Mouse (Mus musculus): ENCODE measurements around the gene Ctu2. TPM values are rescaled to one million over a fixed set of nuclear protein-coding genes. Genes with fewer than 3 reads are reported as not detected.

The Ctu2 gene
- polyA plus RNA-seq, 1 experiment from 2014 or later, result 78.3 TPM

DNA sequence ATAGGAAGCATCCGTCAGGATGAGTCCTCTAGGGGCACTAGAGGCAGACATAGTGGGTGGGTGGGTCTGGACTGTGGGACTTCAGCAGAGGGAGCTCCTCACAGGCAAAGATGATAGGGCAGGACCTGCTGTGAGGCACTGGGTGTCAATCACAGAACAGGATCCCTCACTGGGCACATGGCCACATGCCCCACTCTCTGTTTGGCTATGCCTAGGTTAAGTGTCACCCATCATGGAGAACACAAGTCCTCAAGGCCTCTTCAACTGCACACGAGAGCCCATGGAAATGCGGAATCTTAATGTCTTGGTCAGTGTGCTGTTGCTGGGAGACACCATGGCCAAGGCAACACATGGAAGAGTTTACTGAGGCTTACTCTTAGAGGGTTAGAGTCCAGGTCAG, 52.0 kb downstream of the Ctu2 start:
- WGBS, result 89% methylated on average over 3 of the region's 3 CpGs
- H3K4me1 ChIP-seq (replicated peaks), result peaks cover 25% of the 10 kb centered on the region
- no peaks in the 10 kb centered on the region for H3K9me3 ChIP-seq
- no peak for ATAC-seq (ENCODE audit: low FRiP score, low read depth)
- no peak overlapping the region for H3K4me2 ChIP-seq
- H3K27ac ChIP-seq (replicated peaks), result no peak overlapping the region
- H3K9ac ChIP-seq, result no peak overlapping the region
- H3K27me3 ChIP-seq, result no peaks in the 10 kb centered on the region
- H3K4me3 ChIP-seq, result no peak overlapping the region
- H3K36me3 ChIP-seq, result no peaks in the 10 kb centered on the region

DNA sequence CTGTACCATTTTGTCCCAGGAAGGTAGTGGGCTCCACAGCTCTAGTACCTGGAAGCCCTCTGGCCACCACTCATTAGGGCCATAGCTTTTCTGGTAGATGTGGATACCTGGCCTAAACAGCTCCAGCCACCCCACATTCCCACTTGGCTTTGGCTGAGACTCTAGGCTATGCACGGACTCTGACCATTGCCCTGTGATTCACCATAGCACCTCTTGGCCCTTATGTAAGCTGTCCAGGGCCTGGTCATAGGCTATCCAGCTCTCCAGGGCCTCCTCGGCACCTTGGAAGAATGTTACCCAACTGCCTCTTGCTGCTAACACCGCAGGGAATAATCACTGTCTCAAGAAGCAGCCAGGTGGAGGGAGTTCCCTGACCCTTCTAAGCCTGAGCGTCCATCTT, 53.2 kb downstream of the Ctu2 start:
- Histone ChIP-seq H3K27me3 (no peaks in the 10 kb centered on the region), H3K4me2 (no peak overlapping the region), H3K36me3 (no peaks in the 10 kb centered on the region), H3K9ac (no peak overlapping the region), H3K4me3 (no peak overlapping the region), H3K27ac (replicated peaks) (no peak overlapping the region), H3K9me3 (no peaks in the 10 kb centered on the region), H3K4me1 (replicated peaks) (peaks cover 14% of the 10 kb centered on the region)
- ATAC-seq (ENCODE audit: low FRiP score, low read depth), result no peak
- 85% methylated on average over 4 of the region's 4 CpGs for WGBS

DNA sequence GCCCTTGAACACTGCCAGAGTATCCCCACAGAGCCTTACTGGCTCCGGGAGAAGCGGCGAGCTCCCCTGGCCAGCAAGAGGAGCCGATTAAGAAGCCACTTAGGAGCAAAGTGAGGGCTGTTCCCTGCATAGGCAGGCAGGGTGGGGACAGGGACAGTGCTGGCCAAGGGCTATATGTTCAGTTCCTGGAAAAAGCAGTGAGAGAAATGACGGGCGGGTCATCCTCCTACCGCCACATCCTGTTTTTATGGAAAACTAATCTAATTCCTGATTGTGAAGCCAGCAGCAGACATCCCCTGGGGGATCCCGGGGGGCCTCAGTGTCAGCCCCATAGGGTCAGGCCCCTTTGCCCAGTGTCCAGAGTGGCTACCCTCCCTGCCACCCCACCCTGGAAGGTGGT, 55.4 kb downstream of the Ctu2 start:
- Histone ChIP-seq H3K4me3 (no peak overlapping the region), H3K4me2 (no peak overlapping the region), H3K9me3 (no peaks in the 10 kb centered on the region), H3K36me3 (no peaks in the 10 kb centered on the region), H3K9ac (no peak overlapping the region), H3K4me1 (replicated peaks) (no peaks in the 10 kb centered on the region), H3K27me3 (no peaks in the 10 kb centered on the region), H3K27ac (replicated peaks) (no peak overlapping the region)
- WGBS, result 85% methylated on average over 8 of the region's 8 CpGs
- no peak for ATAC-seq (ENCODE audit: low FRiP score, low read depth)

Small RNA genes within 50 kb of the gene (microRNA-seq; reads per million reads assigned to microRNA genes)
- not detected for gene Gm24366

Other genes starting within 250 kb of the Ctu2 start
- 1.4 and 2.3 TPM in 2 replicates for gene Zfpm1, start 194.0 kb upstream of the Ctu2 start, polyA plus RNA-seq (2015; fragmentation: Nextera tagmentation; extraction: Ambion mirVana)
- 0.10 and 0.28 TPM in 2 replicates for gene Trhr2, start 115.4 kb upstream of the Ctu2 start, polyA plus RNA-seq (2015; fragmentation: Nextera tagmentation; extraction: Ambion mirVana)
- gene Zc3h18, start 99.5 kb upstream of the Ctu2 start, polyA plus RNA-seq (2015; fragmentation: Nextera tagmentation; extraction: Ambion mirVana), result 35.5 and 38.1 TPM in 2 replicates
- gene Il17c, start 54.1 kb upstream of the Ctu2 start, polyA plus RNA-seq (2015; fragmentation: Nextera tagmentation; extraction: Ambion mirVana), result not detected in 2 replicates
- 39.1 and 46.0 TPM in 2 replicates for gene Cyba, start 43.2 kb upstream of the Ctu2 start, polyA plus RNA-seq (2015; fragmentation: Nextera tagmentation; extraction: Ambion mirVana)
- gene Mvd, start 32.7 kb upstream of the Ctu2 start, polyA plus RNA-seq (2015; fragmentation: Nextera tagmentation; extraction: Ambion mirVana), result 70.0 and 70.1 TPM in 2 replicates
- gene Snai3, start 15.4 kb upstream of the Ctu2 start, polyA plus RNA-seq (2015; fragmentation: Nextera tagmentation; extraction: Ambion mirVana), result not detected in 2 replicates
- 33.9 and 37.9 TPM in 2 replicates for gene Rnf166, start 79 bp upstream of the Ctu2 start, polyA plus RNA-seq (2015; fragmentation: Nextera tagmentation; extraction: Ambion mirVana)
- 2.2 and 2.8 TPM in 2 replicates for gene Piezo1, start 75.2 kb downstream of the Ctu2 start, polyA plus RNA-seq (2015; fragmentation: Nextera tagmentation; extraction: Ambion mirVana)
- gene Cdt1, start 91.9 kb downstream of the Ctu2 start, polyA plus RNA-seq (2015; fragmentation: Nextera tagmentation; extraction: Ambion mirVana), result 10.6 and 11.5 TPM in 2 replicates
- 170 and 179 TPM in 2 replicates for gene Aprt, start 100.8 kb downstream of the Ctu2 start, polyA plus RNA-seq (2015; fragmentation: Nextera tagmentation; extraction: Ambion mirVana)
- gene Galns, start 135.3 kb downstream of the Ctu2 start, polyA plus RNA-seq (2015; fragmentation: Nextera tagmentation; extraction: Ambion mirVana), result 6.8 and 8.1 TPM in 2 replicates
- 109 and 112 TPM in 2 replicates for gene Trappc2l, start 135.5 kb downstream of the Ctu2 start, polyA plus RNA-seq (2015; fragmentation: Nextera tagmentation; extraction: Ambion mirVana)
- not detected in 2 replicates for gene Pabpn1l, start 146.6 kb downstream of the Ctu2 start, polyA plus RNA-seq (2015; fragmentation: Nextera tagmentation; extraction: Ambion mirVana)
- 19.1 and 21.2 TPM in 2 replicates for gene Cbfa2t3, start 223.0 kb downstream of the Ctu2 start, polyA plus RNA-seq (2015; fragmentation: Nextera tagmentation; extraction: Ambion mirVana)